Mouse (Mus musculus): ENCODE measurements around the gene Tm9sf4.

Tm9sf4 gene

DNA sequence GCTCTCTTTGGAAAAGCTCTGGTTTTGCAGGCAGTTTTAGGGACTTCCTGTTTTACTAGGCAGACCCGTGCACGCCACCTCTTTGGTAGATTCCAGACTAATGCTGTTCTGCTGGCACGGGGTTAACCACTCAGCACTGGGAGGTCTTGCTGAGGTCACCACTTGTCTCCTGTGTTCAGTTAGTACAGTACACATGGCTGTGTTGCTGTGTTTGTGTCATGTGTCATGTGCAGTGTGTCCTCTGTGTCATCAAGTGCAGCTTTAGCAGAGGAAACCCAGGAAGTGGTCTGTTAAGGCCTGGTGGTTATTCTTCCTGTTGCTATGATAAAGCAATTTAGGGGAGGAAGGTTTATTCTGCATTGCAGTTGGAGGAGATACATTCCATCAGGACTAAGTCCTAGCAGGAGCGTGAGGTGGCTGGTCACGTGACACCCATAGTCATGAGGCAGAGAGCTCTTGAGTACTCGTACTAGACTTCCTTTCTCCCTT lies 53.7 kb downstream of the Tm9sf4 start:
- no peak for DNase-seq (ENCODE audit: low spot score in 2 of 2)

DNA sequence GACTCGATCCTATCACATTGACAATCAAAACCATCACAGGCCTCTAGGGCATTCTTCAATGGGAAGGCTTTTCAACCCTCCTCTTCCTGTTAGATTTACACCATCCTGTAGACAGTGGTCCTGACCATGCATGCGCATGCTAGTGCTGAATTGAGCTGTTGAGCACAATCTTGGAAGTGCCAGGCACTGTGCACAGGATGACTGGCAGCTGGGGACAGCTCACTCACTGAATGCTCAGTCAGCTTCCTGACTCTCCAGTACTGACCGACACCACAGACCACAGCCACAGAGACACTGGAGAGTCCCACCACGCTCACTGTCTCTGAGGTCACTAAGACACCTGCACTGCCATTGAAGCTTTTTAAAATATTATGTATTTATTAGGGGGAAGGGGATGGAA lies 54.3 kb downstream of the Tm9sf4 start:
- DNase-seq (ENCODE audit: low spot score in 2 of 2), result no peak

DNA sequence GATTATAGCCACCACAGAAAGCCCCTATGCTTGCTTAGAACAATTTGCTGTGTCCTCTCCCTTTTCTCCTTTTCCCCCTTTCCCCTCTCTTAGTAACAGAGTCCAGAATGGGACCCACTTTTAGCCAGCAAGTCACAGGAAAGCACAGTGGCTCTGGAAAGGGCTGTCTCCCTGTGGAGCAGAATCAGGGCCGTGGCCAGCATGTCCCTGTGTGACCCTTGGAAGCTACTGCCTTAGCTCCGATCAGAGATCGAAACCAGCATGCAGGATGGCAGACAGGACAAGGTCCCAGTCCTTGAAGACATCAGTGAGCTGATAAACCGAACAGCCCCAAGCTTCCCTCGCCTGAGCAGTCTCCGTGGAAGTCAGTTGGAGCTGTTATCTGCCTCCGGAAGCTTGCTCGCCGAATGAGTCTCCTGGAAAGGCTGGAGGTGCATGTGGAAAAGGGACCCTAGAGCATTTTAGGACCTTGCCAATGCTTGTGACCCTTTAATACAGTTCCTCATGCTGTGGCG lies 56.8 kb downstream of the Tm9sf4 start:
- no peak for DNase-seq (ENCODE audit: low spot score in 2 of 2)

DNA sequence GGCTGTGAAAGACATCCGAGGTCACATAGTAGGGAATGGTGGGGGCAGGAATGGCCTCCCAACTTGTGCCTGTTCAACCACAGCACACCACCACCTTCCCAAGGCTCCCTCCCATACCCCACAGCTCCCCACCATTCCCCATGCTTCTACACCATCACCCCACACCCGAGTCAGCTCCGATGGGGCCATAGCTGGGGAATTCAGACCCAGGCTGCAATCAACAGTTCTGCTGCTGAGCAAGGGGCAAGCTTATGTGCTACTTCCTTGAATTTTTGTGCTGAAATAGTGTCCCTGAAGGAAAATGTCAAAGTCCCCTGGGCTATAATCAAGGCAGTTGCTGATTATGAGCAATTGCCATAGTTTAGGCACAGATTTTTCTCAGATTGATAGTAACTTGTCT lies 57.4 kb downstream of the Tm9sf4 start:
- no peak for DNase-seq (ENCODE audit: low spot score in 2 of 2)

DNA sequence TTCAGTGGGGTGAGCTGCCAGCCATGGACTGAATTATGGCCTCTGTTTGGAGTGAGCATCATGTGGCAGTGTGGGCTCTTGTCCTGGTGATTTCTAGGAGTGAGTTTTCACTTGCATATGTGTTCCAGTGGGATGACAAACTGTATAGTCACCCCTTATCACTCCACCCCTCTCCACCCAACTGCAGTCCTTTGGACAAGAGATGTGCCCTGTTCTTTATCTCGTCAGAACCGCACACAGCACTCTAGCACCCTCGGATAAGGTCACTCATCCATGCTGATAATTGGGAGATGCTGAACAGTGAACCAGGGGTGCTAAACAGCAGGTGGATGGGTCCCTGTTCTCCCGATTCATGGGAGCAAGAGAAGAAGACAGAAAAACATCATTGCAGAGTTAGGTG lies 60.5 kb downstream of the Tm9sf4 start:
- no peak for DNase-seq (ENCODE audit: low spot score in 2 of 2)

DNA sequence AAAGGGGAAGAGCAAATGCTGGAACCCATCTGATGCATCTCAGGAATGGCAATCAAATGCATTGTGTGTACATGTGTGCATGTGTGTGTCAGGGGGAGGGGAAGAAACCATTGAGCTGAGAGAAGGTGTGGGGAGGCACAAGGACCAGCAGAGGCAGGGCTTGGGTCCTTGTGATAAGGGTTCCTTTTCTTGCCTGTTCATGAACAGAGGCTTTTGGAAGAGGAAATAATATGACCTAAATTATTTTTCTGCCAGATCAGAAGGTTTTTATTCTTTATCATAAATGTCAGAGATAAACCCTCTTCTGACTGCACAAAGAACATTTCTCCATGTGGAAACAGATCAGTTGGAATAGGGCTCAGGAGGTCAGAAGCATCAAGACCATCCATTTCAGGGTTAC lies 61.0 kb downstream of the Tm9sf4 start:
- DNase-seq (ENCODE audit: low spot score in 2 of 2), result no peak

DNA sequence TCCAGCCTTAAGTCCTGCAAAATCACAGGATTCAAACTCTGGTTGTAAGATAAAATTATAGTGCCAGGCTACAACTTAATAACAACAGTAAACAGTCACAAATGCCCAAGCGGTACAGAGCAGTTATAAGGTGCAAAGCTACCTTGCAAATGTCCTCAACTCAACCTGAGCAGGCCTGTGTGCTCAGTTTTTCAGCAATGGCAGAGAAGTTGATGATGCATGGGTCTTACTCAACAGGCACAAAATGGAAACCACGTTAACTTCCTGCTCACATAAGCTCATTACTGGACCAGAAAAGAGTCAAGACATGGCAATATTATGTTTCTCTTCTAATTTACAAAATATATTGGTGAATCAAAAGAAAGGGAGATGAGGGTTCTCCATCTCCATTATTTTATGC lies 61.5 kb downstream of the Tm9sf4 start:
- DNase-seq (ENCODE audit: low spot score in 2 of 2), result no peak

DNA sequence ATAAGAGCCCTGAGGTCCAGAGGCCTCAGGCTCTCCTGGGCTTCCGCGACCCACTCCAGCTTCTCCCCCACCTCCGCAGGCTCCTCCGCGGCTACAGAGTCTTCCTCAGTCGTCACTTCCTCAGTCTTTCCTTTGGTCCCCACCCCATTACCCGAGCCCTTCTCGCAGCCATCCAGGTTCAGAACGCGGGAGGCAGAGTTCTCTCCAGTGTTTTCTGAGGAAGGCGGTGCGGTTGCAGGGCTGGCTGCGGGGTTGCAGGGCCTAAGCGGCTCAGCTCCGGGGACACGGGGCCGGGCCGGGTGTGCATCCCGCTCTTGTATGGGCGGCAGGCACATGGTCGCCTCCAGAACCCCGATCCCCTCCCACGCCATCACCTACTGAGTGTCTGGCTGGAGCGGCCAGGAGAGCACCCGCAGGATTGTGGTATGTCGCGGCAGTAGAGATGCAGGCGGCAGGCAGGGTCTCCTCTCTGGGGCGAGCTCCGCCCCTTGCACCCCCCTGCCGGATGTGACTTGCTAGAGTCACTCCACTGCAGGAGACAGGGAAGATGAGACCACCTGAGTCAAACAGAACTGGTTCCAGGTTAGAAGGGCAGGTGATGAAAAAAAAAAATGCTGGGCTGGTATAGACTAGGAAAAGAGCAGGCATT lies 64.0 kb downstream of the Tm9sf4 start, which contains the start of gene Tspyl3:
Gene Tspyl3 (minus strand): TSS at position 496 of the 649 bp plus-strand sequence.
- peak in 1 of 2 experiments; percentile 34 for DNase-seq (ENCODE audit: low spot score in 2 of 2)

DNA sequence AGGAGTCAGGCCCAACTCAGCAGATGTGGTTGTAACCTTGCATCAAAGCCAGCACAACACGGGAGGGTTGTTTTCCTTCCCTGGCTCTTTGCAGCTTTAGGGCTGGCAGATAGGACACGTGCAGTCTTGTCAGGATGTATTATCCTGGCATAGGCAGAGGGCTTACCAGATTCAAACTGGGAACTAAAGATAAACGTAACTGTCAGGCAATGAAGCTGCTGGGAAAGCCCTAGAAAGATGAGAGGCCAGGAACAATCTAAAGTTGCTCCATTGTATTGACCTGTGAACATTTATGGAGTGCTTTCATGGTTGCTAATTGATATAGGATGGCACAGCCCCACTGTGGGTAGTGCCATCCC lies 64.5 kb downstream of the Tm9sf4 start:
- DNase-seq (ENCODE audit: low spot score in 2 of 2), result no peak

DNA sequence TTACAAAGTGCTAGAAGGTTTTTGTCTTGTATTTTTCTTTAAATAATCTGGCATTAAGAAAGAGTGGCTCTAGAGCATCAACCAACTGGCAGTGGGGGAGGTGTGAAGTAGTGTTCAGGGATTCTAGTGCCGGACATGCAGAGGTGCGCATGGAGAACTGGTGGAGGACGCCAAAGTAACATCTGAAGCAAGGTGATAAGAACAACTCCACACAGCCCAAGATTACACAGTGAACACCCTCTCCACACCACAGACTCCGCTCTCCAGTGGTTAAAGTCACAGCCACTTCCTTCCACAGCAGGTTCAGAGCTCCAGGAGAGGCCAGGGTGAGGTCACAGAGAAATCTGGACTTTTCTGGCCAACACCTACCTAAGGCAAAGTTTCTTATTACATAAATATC lies 66.9 kb downstream of the Tm9sf4 start:
- DNase-seq (ENCODE audit: low spot score in 2 of 2), result no peak

DNA sequence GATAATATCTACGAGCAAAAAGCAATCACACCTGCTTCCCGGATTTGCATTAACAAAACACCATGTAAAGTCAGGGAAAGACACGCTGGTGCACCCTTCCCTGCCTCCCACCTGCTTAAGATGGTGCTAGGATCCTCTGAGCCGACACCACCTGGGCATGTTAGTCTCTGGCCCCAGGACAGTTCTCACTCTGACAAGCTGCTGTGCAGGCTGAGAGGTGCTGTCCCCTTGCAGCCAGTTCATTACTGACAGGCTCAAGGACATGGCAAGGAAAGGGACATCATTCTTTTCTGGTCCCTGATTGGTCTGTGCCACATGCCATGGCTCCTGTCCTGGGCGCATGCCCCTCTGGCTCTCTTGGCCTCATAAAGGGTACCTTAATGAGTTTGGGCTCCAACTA lies 67.4 kb downstream of the Tm9sf4 start:
- no peak for DNase-seq (ENCODE audit: low spot score in 2 of 2)

DNA sequence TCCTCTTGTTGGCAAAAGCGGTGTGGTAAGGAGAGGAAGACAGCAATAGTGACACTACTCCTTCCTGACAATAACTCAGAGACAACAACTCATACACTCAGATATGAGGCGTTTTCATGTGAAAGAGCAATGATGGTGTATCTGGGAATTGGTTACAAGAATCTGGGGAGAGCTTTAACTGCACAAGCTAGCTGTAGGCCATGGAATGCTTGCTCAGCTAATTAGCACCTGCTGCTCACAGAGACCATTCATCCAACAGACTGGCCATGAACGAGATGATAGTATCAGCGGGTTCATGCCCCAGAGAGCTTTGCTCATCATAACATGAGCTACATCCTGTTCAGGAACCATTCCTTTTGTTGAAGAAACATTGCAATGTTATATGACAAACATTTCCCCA lies 76.1 kb downstream of the Tm9sf4 start:
- DNase-seq (ENCODE audit: low spot score in 2 of 2), result no peak

DNA sequence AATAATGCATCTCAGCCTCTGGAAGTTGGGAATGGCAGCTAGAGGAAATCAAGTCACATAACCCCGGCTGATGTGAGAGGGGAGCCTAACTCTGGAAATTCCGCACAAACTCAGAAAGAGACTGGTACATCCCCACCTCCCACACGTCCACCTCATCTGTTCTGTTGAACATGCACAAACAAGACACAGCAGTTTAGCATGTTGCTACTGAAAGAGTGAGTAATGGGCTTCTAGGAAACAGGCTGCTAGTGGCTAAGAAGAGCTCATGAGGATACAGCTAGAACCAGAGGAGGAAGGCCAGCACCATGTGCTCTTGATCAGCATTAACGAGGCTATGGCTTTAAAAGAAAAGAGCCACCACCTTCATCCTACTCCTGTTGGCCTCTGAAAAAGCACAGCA lies 76.8 kb downstream of the Tm9sf4 start:
- DNase-seq (ENCODE audit: low spot score in 2 of 2), result no peak

DNA sequence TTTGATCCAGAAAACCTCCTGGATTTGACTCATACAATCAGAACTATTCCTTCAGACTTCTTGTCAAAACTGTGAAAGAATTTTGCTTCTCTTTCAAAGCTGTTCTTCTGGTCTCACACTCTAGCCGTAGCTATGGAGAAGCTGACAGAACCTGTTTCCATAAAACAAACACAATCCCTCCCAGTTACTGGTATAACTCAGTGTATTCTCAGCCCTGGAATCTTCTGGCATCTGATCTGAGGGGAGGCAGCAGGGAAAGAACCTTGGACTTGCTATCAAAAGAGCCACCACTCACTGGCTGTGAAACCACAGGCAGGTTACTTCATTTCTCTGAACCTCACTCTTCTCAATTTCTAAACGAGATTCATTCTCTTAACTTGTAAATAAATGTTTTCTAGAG lies 77.3 kb downstream of the Tm9sf4 start:
- DNase-seq (ENCODE audit: low spot score in 2 of 2), result no peak

DNA sequence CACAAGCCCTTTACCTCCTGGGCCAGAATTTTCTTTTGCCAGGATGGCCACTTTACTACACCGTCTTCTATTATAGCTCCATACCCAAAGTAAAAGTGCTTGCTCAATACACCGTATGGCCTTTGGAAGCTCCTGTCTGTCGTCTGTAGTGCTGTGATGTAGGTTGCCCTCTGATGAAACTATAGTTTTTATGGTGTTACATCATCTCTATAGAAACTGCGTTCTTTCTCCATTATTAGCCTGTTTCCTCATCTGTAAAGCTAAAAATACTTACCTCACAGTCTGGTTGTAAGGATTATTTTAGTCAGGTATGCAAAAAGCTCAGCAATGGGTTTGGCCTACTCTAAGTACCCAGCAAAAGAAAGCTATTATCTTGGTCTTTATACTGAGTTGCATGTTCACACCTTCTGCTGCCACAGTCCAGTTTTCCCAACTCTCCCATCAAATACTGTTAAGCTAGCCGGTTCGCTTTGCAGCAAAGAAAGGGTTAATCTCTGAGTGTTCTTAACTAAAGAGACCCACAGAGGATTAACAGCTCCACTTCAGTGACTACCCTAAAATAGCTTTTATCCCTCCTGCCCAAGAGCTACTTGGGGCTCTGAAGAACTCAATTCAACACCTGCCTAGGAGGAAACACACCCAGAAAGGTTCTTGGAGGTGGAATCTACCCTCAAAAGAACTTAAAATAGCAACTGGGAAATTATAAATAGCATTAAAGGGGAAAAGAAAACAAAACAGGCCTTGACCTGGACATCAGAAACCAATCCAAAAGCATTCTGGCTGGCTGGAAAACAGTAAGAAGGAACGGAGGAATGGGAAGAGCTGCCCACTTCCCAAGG lies 78.1 kb downstream of the Tm9sf4 start:
- DNase-seq (ENCODE audit: low spot score in 2 of 2), result no peak

DNA sequence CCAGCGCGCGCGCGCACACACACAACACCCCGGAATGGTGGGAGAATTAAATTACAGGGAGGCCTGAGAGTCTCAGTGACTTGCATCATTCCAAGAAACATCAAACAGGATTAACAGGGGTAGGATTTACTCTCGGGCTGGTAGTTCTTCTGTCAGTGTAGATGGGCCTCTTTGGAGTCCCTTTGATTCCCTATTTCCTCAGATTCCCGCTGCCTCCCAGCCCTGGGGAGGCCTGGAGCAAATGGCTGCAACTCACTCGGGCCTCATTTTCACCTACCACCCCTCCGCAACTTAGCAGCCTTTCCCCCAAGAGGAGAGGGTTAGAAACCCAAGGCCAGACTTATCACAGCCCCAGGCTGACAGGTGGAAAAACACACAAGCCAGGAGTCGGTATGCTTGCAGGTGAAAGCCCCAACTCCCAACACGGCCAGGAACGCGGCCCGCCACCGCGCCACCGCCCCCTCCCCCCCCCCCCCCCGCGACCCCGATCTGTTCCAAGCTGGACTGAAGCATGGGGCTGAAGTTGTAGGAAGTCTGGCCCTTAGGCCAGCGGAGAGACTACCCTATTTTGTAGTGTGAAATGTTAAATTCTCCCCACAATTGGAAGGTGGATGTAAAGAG lies 78.9 kb downstream of the Tm9sf4 start:
- DNase-seq (ENCODE audit: low spot score in 2 of 2), result no peak

DNA sequence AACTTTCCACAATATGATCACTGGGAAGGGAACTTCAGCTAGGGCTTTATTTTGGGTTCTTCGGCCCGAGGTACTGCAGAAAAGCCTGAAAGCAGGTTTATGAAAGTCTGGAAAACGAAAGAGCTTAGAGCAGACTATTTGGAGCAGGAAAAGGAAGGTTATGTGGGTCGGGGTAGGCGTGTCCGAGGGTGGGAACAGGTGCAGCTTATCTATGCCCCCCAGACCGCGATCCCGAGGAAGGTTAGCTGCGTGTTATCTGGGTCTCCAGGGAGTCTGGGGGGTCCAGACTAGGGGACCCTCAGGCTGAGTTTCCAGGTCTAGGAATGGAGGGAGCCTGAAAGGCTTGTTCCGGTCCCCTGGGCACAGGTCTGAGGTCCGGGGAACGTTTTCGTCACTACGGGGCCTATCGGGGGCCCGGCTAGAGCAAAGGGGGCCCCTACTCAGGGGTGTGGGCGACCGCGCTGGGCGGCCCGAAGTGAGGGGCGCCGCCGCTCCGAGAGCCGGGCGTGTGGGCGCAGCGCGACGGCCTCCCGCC lies 79.7 kb downstream of the Tm9sf4 start:
- peak; percentile 51 to 59 for DNase-seq (ENCODE audit: low spot score in 2 of 2)

DNA sequence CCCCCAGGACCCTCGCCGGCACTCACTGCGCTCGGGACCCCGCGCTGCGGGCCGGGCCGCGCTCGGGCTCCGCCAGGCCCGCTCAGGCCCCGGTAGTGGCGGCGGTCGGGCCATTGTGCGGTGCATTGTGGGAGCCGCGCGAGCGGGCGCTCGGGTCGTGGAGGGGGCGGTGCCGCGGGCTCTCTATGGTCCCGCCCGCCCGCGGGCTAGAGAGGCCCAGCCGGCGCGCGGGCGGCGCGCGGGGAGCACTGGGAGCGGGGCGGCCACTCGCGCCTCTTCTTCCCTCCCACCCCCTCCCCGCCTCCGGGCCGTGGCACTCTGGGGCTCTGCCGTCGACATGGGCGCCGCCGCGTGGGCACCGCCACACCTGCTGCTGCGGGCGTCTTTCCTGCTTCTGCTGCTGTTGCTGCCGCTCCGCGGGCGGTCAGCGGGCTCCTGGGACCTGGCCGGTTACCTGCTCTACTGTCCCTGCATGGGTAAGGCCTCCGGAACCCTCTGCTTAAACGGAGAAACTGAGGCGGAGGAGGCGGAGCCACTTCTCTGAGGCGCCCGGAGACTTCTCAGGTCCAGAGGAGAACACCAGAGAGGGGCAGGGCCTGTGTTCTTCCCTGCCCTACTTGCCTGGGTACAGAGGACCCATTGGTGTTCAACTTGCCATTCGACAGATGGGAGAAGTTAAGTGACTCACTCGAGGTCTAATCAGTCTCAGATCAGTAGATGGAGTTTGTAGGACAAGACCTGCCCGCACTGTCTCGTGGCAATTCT lies 80.3 kb downstream of the Tm9sf4 start, which contains the start of the genes Plagl2 and Pofut1:
Gene Plagl2 (minus strand): TSS at position 177 of the 765 bp plus-strand sequence.
Gene Pofut1 (plus strand): TSS at position 284 of the 765 bp plus-strand sequence.
- peak; percentile 86 to 88 for DNase-seq (ENCODE audit: low spot score in 2 of 2)

DNA sequence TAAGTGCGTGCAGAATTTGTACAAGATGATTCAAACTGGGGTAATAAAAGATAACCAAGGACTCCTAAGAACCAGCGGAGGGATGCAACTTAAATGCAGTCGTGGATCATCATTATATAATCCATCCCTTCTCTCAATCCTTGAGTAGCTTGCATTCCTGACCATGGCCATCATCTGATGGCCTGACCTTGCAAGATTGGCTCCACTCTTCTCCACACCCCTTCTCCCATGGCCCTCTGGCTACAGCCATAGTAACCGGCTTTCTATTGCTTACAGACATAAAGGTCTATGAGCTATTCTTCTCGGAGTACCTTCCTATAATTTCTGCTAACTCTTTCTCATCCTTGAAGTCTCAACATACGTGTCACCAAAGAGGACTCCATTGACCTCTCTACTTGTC lies 81.1 kb downstream of the Tm9sf4 start:
- DNase-seq (ENCODE audit: low spot score in 2 of 2), result no peak

DNA sequence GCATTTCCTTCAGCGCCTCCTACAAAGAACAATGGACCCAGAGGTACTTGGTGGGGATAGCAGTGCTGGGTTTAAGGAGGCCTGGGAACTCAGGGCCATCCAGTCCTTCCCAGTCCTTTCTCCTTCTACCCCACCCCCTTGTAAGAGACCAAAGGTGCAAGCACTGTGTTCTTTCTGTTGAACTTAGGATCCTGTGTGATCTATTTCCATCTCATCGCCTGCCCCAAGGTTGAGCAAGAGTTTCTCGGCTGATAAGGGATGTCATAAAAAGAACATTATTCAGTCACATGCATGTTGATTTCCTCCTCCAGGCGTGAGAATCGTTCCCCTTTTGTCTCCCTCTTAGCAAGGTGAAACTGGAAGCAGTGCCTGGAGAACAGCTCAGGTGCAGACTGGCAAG lies 88.6 kb downstream of the Tm9sf4 start:
- no peak for DNase-seq (ENCODE audit: low spot score in 2 of 2)

DNA sequence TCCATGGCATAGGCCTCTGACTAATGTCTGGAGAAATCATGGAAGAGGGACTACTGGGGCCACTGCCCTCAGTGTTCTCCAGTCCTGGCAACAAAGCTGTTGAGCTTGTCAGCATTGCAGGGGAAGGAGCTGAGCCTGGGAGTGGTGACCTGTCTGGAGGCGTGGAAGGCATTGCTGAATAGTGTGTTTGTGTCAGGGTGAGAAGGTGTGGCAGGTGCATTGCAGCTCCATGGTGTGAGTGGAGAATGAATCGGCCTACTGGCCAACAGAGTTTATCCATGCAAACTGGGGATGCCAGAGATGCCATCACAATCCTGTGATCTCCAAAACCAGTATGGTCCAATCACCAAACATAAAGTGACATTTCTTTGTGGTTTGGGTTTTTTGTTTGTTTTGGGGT lies 95.5 kb downstream of the Tm9sf4 start:
- no peak for DNase-seq (ENCODE audit: low spot score in 2 of 2)
